Mouse (Mus musculus): ENCODE data around the gene Dnajb5. TPM values are rescaled to one million over a fixed set of nuclear protein-coding genes. Genes with fewer than 3 reads are reported as not detected.

Gene Dnajb5
- total and polyA plus RNA-seq, 2 experiments from 2014 or later: 18.2 to 59.1 TPM

- peaks cover 31% of the 10 kb centered on the region for H3K4me1 ChIP-seq (ENCODE audit: control insufficient read depth, insufficient read depth)
- peaks cover 33% of the 10 kb centered on the region for H3K36me3 ChIP-seq (replicated peaks; ENCODE audit: control insufficient read depth, insufficient read depth, low read length)
- peak overlapping the region; percentile 100 for H3K27ac ChIP-seq (ENCODE audit: low read depth)
- DNase-seq (ENCODE audit: low spot score) (peak; percentile 85), ATAC-seq (ENCODE audit: insufficient read depth, low read depth) (no peak)
- 6% methylated on average over 9 of the region's 10 CpGs for WGBS
- TF ChIP-seq EP300 (IDR thresholded peaks at IDR 0.05; ENCODE audit: low read depth): no peak
- TF ChIP-seq CTCF (IDR thresholded peaks at IDR 0.05; ENCODE audit: low read depth): peak; percentile 89
- no peaks in the 10 kb centered on the region for H3K9me3 ChIP-seq (replicated peaks; ENCODE audit: control insufficient read depth, low read length)
- no peaks in the 10 kb centered on the region for H3K27me3 ChIP-seq (ENCODE audit: control insufficient read depth, insufficient read depth, low read length)
- H3K4me2 ChIP-seq (ENCODE audit: low read depth, low read length): peak overlapping the region; percentile 22; the same call in 1 of the 2 replicates
- H3K4me3 ChIP-seq (ENCODE audit: low read depth, low read length): no peak overlapping the region
- H3K9ac ChIP-seq (replicated peaks; ENCODE audit: low read depth, low read length): no peak overlapping the region; the same call in 1 of the 2 replicates
Observed at GRCm38 (mm10) chr4:42954297-42954696, 4.7 kb downstream of the Dnajb5 start.

GRCm38 (mm10) chr4:42955200-42955599 is 5.6 kb downstream of the Dnajb5 start:
- TF ChIP-seq CTCF (IDR thresholded peaks at IDR 0.05; ENCODE audit: low read depth) (no peak), EP300 (IDR thresholded peaks at IDR 0.05; ENCODE audit: low read depth) (no peak)

GRCm38 (mm10) chr4:42956581-42956980 is 7.0 kb downstream of the Dnajb5 start:
- peaks cover 33% of the 10 kb centered on the region for H3K36me3 ChIP-seq (replicated peaks; ENCODE audit: control insufficient read depth, insufficient read depth, low read length)
- WGBS: 91% methylated on average over 17 of the region's 17 CpGs
- H3K9me3 ChIP-seq (replicated peaks; ENCODE audit: control insufficient read depth, low read length): no peaks in the 10 kb centered on the region
- H3K27ac ChIP-seq (ENCODE audit: low read depth): no peak overlapping the region
- H3K4me1 ChIP-seq (ENCODE audit: control insufficient read depth, insufficient read depth): peaks cover 30% of the 10 kb centered on the region
- no peak for ATAC-seq (ENCODE audit: insufficient read depth, low read depth)
- no peak for DNase-seq (ENCODE audit: low spot score)
- no peak overlapping the region for H3K9ac ChIP-seq (replicated peaks; ENCODE audit: low read depth, low read length)
- H3K4me2 ChIP-seq (ENCODE audit: low read depth, low read length): no peak overlapping the region
- no peak overlapping the region for H3K4me3 ChIP-seq (ENCODE audit: low read depth, low read length)
- TF ChIP-seq CTCF (IDR thresholded peaks at IDR 0.05; ENCODE audit: low read depth) (no peak), EP300 (IDR thresholded peaks at IDR 0.05; ENCODE audit: low read depth) (no peak)
- H3K27me3 ChIP-seq (ENCODE audit: control insufficient read depth, insufficient read depth, low read length): no peaks in the 10 kb centered on the region

More at GRCm38 (mm10) chr4:42955200-42955599, 5.6 kb downstream of the Dnajb5 start:
- Histone ChIP-seq H3K9me3 (replicated peaks; ENCODE audit: control insufficient read depth, low read length) (no peaks in the 10 kb centered on the region), H3K4me1 (ENCODE audit: control insufficient read depth, insufficient read depth) (peaks cover 39% of the 10 kb centered on the region), H3K4me2 (ENCODE audit: low read depth, low read length) (no peak overlapping the region), H3K4me3 (ENCODE audit: low read depth, low read length) (no peak overlapping the region), H3K9ac (replicated peaks; ENCODE audit: low read depth, low read length) (no peak overlapping the region), H3K36me3 (replicated peaks; ENCODE audit: control insufficient read depth, insufficient read depth, low read length) (peaks cover 33% of the 10 kb centered on the region), H3K27ac (ENCODE audit: low read depth) (peak overlapping the region; percentile 100), H3K27me3 (ENCODE audit: control insufficient read depth, insufficient read depth, low read length) (no peaks in the 10 kb centered on the region)
- ATAC-seq (ENCODE audit: insufficient read depth, low read depth) (no peak), DNase-seq (ENCODE audit: low spot score) (no peak)
- 91% methylated on average over 3 of the region's 3 CpGs for WGBS

GRCm38 (mm10) chr4:42957306-42957705 is 7.7 kb downstream of the Dnajb5 start:
- Histone ChIP-seq H3K9me3 (replicated peaks; ENCODE audit: control insufficient read depth, low read length) (no peaks in the 10 kb centered on the region), H3K4me1 (ENCODE audit: control insufficient read depth, insufficient read depth) (peaks cover 26% of the 10 kb centered on the region; the same call in 1 of the 2 replicates), H3K4me3 (ENCODE audit: low read depth, low read length) (no peak overlapping the region), H3K27ac (ENCODE audit: low read depth) (peak overlapping the region; percentile 78), H3K4me2 (ENCODE audit: low read depth, low read length) (no peak overlapping the region), H3K27me3 (ENCODE audit: control insufficient read depth, insufficient read depth, low read length) (no peaks in the 10 kb centered on the region), H3K9ac (replicated peaks; ENCODE audit: low read depth, low read length) (0 out of 2 replicates have a peak overlapping the region, but pooled peaks have one; percentile 19), H3K36me3 (replicated peaks; ENCODE audit: control insufficient read depth, insufficient read depth, low read length) (peaks cover 33% of the 10 kb centered on the region)
- 75% methylated on average over 11 of the region's 11 CpGs for WGBS
- DNase-seq (ENCODE audit: low spot score) (no peak), ATAC-seq (ENCODE audit: insufficient read depth, low read depth) (no peak)
- TF ChIP-seq CTCF (IDR thresholded peaks at IDR 0.05; ENCODE audit: low read depth) (no peak), EP300 (IDR thresholded peaks at IDR 0.05; ENCODE audit: low read depth) (no peak)

GRCm38 (mm10) chr4:42957979-42958378 is 8.4 kb downstream of the Dnajb5 start:
- no peak overlapping the region for H3K4me2 ChIP-seq (ENCODE audit: low read depth, low read length)
- no peak overlapping the region for H3K4me3 ChIP-seq (ENCODE audit: low read depth, low read length)
- no peak for TF ChIP-seq CTCF (IDR thresholded peaks at IDR 0.05; ENCODE audit: low read depth)
- TF ChIP-seq EP300 (IDR thresholded peaks at IDR 0.05; ENCODE audit: low read depth): no peak
- no peaks in the 10 kb centered on the region for H3K9me3 ChIP-seq (replicated peaks; ENCODE audit: control insufficient read depth, low read length)
- H3K27me3 ChIP-seq (ENCODE audit: control insufficient read depth, insufficient read depth, low read length): no peaks in the 10 kb centered on the region
- peaks cover 33% of the 10 kb centered on the region for H3K36me3 ChIP-seq (replicated peaks; ENCODE audit: control insufficient read depth, insufficient read depth, low read length)
- peaks cover 21% of the 10 kb centered on the region; the same call in 1 of the 2 replicates for H3K4me1 ChIP-seq (ENCODE audit: control insufficient read depth, insufficient read depth)
- no peak for ATAC-seq (ENCODE audit: insufficient read depth, low read depth)
- WGBS: 47% methylated on average over 8 of the region's 8 CpGs
- DNase-seq (ENCODE audit: low spot score): no peak
- peak overlapping the region; percentile 78 for H3K27ac ChIP-seq (ENCODE audit: low read depth)
- H3K9ac ChIP-seq (replicated peaks; ENCODE audit: low read depth, low read length): 0 out of 2 replicates have a peak overlapping the region, but pooled peaks have one; percentile 19

GRCm38 (mm10) chr4:42958942-42959341 is 9.3 kb downstream of the Dnajb5 start:
- H3K4me3 ChIP-seq (ENCODE audit: low read depth, low read length): no peak overlapping the region
- no peak overlapping the region for H3K9ac ChIP-seq (replicated peaks; ENCODE audit: low read depth, low read length)
- TF ChIP-seq CTCF (IDR thresholded peaks at IDR 0.05; ENCODE audit: low read depth): no peak
- TF ChIP-seq EP300 (IDR thresholded peaks at IDR 0.05; ENCODE audit: low read depth): no peak
- ATAC-seq (ENCODE audit: insufficient read depth, low read depth) (peak; percentile 65), DNase-seq (ENCODE audit: low spot score) (peak; percentile 85)
- H3K27ac ChIP-seq (ENCODE audit: low read depth): peak overlapping the region; percentile 78
- peaks cover 33% of the 10 kb centered on the region for H3K36me3 ChIP-seq (replicated peaks; ENCODE audit: control insufficient read depth, insufficient read depth, low read length)
- H3K4me1 ChIP-seq (ENCODE audit: control insufficient read depth, insufficient read depth): peaks cover 21% of the 10 kb centered on the region; the same call in 1 of the 2 replicates
- H3K27me3 ChIP-seq (ENCODE audit: control insufficient read depth, insufficient read depth, low read length): no peaks in the 10 kb centered on the region
- 26% methylated on average over 8 of the region's 8 CpGs for WGBS
- H3K9me3 ChIP-seq (replicated peaks; ENCODE audit: control insufficient read depth, low read length): no peaks in the 10 kb centered on the region
- H3K4me2 ChIP-seq (ENCODE audit: low read depth, low read length): no peak overlapping the region

All from heart, postnatal 0 days (tissue).